Mouse (Mus musculus): ENCODE results near the gene Ccdc88b.
A peak's percentile ranks its signal among the peaks of the same experiment; 100 is the strongest.

Gene Ccdc88b

GRCm38 (mm10) chr19:6857391-6858005 is 513 bp downstream of the Ccdc88b start:
- DNase-seq (ENCODE audit: low spot score) = peak; percentile 6

GRCm38 (mm10) chr19:6857003-6857360 is 1.0 kb downstream of the Ccdc88b start:
- peak; percentile 7 for DNase-seq (ENCODE audit: low spot score)

- peak; percentile 5 for DNase-seq (ENCODE audit: low spot score)
Measured at GRCm38 (mm10) chr19:6856281-6857002, 1.6 kb downstream of the Ccdc88b start.

GRCm38 (mm10) chr19:6855225-6856031 is 2.6 kb downstream of the Ccdc88b start:
- DNase-seq (ENCODE audit: low spot score) = peak; percentile 9

- DNase-seq (ENCODE audit: low spot score) = no peak
Measured at GRCm38 (mm10) chr19:6854658-6855057, 3.4 kb downstream of the Ccdc88b start.

GRCm38 (mm10) chr19:6853903-6854302 is 4.1 kb downstream of the Ccdc88b start:
- no peak for DNase-seq (ENCODE audit: low spot score)

- no peak for DNase-seq (ENCODE audit: low spot score)
Measured at GRCm38 (mm10) chr19:6852393-6853305, 5.4 kb downstream of the Ccdc88b start.

GRCm38 (mm10) chr19:6851497-6851896 is 6.5 kb downstream of the Ccdc88b start:
- no peak for DNase-seq (ENCODE audit: low spot score)

- no peak for DNase-seq (ENCODE audit: low spot score)
Measured at GRCm38 (mm10) chr19:6849506-6850068, 8.4 kb downstream of the Ccdc88b start.

- DNase-seq (ENCODE audit: low spot score) = no peak
Measured at GRCm38 (mm10) chr19:6847841-6848517, 10.0 kb downstream of the Ccdc88b start.

- DNase-seq (ENCODE audit: low spot score) = no peak
Measured at GRCm38 (mm10) chr19:6846050-6846449, 12.0 kb downstream of the Ccdc88b start.

GRCm38 (mm10) chr19:6842353-6842752 is 15.7 kb downstream of the Ccdc88b start:
- no peak for DNase-seq (ENCODE audit: low spot score)

- no peak for DNase-seq (ENCODE audit: low spot score)
Measured at GRCm38 (mm10) chr19:6841292-6841597, 16.8 kb downstream of the Ccdc88b start.

- no peak for DNase-seq (ENCODE audit: low spot score)
Measured at GRCm38 (mm10) chr19:6840475-6841291, 17.3 kb downstream of the Ccdc88b start, which contains the start of gene Rps6ka4. TSS of gene Rps6ka4 (minus strand) at chr19:6840636.

GRCm38 (mm10) chr19:6839615-6840474 is 18.2 kb downstream of the Ccdc88b start:
- no peak for DNase-seq (ENCODE audit: low spot score)

- no peak for DNase-seq (ENCODE audit: low spot score)
Measured at GRCm38 (mm10) chr19:6832363-6832762, 25.6 kb downstream of the Ccdc88b start.

GRCm38 (mm10) chr19:6831331-6831730 is 26.7 kb downstream of the Ccdc88b start:
- no peak for DNase-seq (ENCODE audit: low spot score)

GRCm38 (mm10) chr19:6830556-6831316 is 27.3 kb downstream of the Ccdc88b start:
- no peak for DNase-seq (ENCODE audit: low spot score)
